Comparison of ENCODE assay signal across 9 mouse cellular contexts in the genomic region with DNA sequence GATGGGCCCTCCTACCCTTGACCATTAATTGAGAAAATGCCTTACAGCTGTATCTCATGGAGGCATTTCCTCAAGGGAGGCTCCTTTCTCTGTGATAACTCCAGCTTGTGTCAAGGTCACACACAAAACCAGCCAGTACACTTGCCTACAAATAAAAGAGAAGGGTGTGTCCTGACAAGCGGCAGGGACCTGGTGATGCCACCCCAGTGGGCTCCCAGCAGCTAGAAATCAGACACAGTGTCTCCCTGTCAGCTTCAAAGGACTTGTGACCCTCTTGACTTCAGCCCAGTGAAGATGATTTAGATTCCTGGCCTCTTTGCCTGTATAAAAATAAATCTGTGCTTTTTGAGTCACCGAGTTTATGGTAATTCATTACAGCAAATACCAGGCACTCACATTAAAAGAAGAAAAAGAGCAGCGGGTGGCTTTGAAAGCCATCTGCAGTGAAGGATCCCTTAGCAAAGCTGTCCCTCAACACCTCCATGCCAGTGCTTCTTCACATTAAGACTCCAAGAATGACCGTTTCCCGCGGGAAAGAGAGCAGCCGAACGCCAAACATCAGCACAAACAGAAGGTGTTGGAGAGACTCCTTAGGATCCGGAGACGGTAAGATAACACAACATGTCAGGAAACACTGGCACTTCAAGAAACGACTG.
A peak's percentile ranks its signal among the peaks of the same experiment; 100 is the strongest.
DNase-seq lines count a peak whose midpoint lies in the region; ATAC-seq lines count a peak whose summit lies in the region.
"Had no signal": no experiment of that assay in that cellular context is flagged by ENCODE, and none has a peak within 500 bp of the region (broad histone marks: within the 10 kb centered on the region; RNA-seq: fewer than 3 reads in every experiment).

No protein-coding gene starts in this region.

- peak overlapping the region; percentile 31 to 42 for H3K4me3 ChIP-seq in heart, embryonic 14.5 days (ENCODE audit: control insufficient read depth in 1 of 2, insufficient read depth in 1 of 2, low read depth in 1 of 2, low read length in 2 of 2)
- peak overlapping the region; percentile 24 for H3K4me3 ChIP-seq in limb, embryonic 12.5 days (replicated peaks)
- H3K4me3 ChIP-seq in neural tube, embryonic 15.5 days (replicated peaks): peak overlapping the region; percentile 25

- intact Hi-C loops in gastrocnemius, postnatal 36 days (cut with DNase I): no loop called here

- H3K4me1 ChIP-seq in heart, embryonic 14.5 days (ENCODE audit: control insufficient read depth in 2 of 2, insufficient read depth in 2 of 2, low read length in 2 of 2): peaks cover 26 to 38% of the 10 kb centered on the region in 2 experiments
- H3K4me1 ChIP-seq in limb, embryonic 12.5 days (replicated peaks): peaks cover 18% of the 10 kb centered on the region
- peaks cover 20% of the 10 kb centered on the region for H3K4me1 ChIP-seq in neural tube, embryonic 15.5 days

- WGBS in heart, embryonic 14.5 days: 2% methylated on average over 11 of the region's 11 CpGs
- 3% methylated on average over 11 of the region's 11 CpGs for WGBS in limb, embryonic 12.5 days
- 6% methylated on average over 11 of the region's 11 CpGs for WGBS in neural tube, embryonic 15.5 days

- no peak for ATAC-seq in heart, embryonic 14.5 days (ENCODE audit: insufficient number of reproducible peaks, insufficient read depth, low FRiP score, low read depth)
- no peak for ATAC-seq in limb, embryonic 12.5 days (ENCODE audit: insufficient number of reproducible peaks, insufficient read depth, low FRiP score, low TSS enrichment, low read depth)
- ATAC-seq in neural tube, embryonic 15.5 days (ENCODE audit: low FRiP score): no peak

- H3K27me3 ChIP-seq in heart, embryonic 14.5 days (ENCODE audit: control insufficient read depth, insufficient read depth, low read length): no peaks in the 10 kb centered on the region
- H3K27me3 ChIP-seq in limb, embryonic 12.5 days: peaks cover 3% of the 10 kb centered on the region; the same call in 1 of the 2 replicates
- H3K27me3 ChIP-seq in neural tube, embryonic 15.5 days (replicated peaks): no peaks in the 10 kb centered on the region

- peak overlapping the region in 1 of 2 experiments; percentile 20; a peak in 2 of 4 replicates for H3K27ac ChIP-seq in heart, embryonic 14.5 days (replicated peaks in 1 of 2; ENCODE audit: control insufficient read depth in 1 of 2, insufficient read depth in 1 of 2, low read depth in 2 of 2, low read length in 2 of 2)
- no peak overlapping the region for H3K27ac ChIP-seq in limb, embryonic 12.5 days
- peak overlapping the region; percentile 58; the same call in 1 of the 2 replicates for H3K27ac ChIP-seq in neural tube, embryonic 15.5 days (replicated peaks)

- H3K9ac ChIP-seq in heart, embryonic 14.5 days (ENCODE audit: low read length): peak overlapping the region; percentile 48
- H3K9ac ChIP-seq in limb, embryonic 12.5 days (replicated peaks): 0 out of 2 replicates have a peak overlapping the region, but pooled peaks have one; percentile 37
- H3K9ac ChIP-seq in neural tube, embryonic 15.5 days (replicated peaks): peak overlapping the region; percentile 29; the same call in 1 of the 2 replicates

- no peaks in the 10 kb centered on the region for H3K9me3 ChIP-seq in heart, embryonic 14.5 days (ENCODE audit: control insufficient read depth, low read length)
- H3K9me3 ChIP-seq in limb, embryonic 12.5 days: no peaks in the 10 kb centered on the region
- H3K9me3 ChIP-seq in neural tube, embryonic 15.5 days (replicated peaks): no peaks in the 10 kb centered on the region

- DNase-seq in left cerebral cortex, adult 18-20 months (ENCODE audit: low spot score in 2 of 2): peak; percentile 13 to 25
- no peak for DNase-seq in left cerebral cortex, adult 11 months (ENCODE audit: low spot score)
- DNase-seq in embryo, embryonic 10.5 days (ENCODE audit: low spot score): peak; percentile 50
- no peak for DNase-seq in gastrocnemius, postnatal 36 days
- DNase-seq in layer of hippocampus, adult 9-10 months (ENCODE audit: low spot score): no peak

- peak overlapping the region; percentile 69 for H3K4me2 ChIP-seq in heart, embryonic 14.5 days (ENCODE audit: low read length)
- H3K4me2 ChIP-seq in limb, embryonic 12.5 days: peak overlapping the region; percentile 54
- H3K4me2 ChIP-seq in neural tube, embryonic 15.5 days: peak overlapping the region; percentile 48

- no peaks in the 10 kb centered on the region for H3K36me3 ChIP-seq in heart, embryonic 14.5 days (ENCODE audit: control insufficient read depth, insufficient read depth, low read length)
- H3K36me3 ChIP-seq in limb, embryonic 12.5 days: no peaks in the 10 kb centered on the region
- no peaks in the 10 kb centered on the region for H3K36me3 ChIP-seq in neural tube, embryonic 15.5 days
- H3K36me3 ChIP-seq: G1E had no signal

Comparison
In these comparisons a context has a peak if more than half of its experiments do, and no peak if none do; other contexts are left out.
1. DNase-seq: peak in left cerebral cortex, adult 18-20 months (2 of 2) and embryo, embryonic 10.5 days (single experiment); none in left cerebral cortex, adult 11 months (single experiment), gastrocnemius, postnatal 36 days (0 of 2) and layer of hippocampus, adult 9-10 months (single experiment).
2. Peak in every context shown above with its lines, with median percentiles within 50 percentile points of each other: H3K4me2 ChIP-seq, H3K4me3 ChIP-seq and H3K9ac ChIP-seq.